Mouse (Mus musculus): ENCODE data around the gene Fam169b. TPM values are rescaled to one million over a fixed set of nuclear protein-coding genes. Genes with fewer than 3 reads are reported as not detected.

Fam169b gene
- 0.09 TPM in 1 of 2 replicates, not detected in the other for polyA plus RNA-seq (2015; fragmentation: Nextera tagmentation; extraction: Ambion mirVana)

DNA sequence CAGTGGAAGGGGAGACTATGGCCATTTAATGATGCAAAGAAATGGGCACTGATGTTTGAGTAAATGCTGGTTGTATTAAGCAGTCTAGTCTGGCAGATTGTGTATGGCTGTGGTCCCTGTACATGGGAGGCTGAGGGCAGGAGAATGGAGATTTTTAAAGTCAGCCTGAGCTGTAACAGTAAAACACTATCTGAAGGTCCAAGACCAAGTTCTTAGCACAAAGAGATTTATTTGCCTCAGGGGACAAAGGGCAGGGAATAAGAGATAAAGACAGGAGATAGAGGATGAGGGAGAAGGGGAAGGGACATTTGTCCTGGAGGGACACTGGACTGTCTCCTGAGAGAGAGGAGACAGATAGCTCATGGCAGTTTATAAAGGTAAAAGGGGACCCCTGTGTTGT is at the start of gene Fam169b:
Gene Fam169b, plus strand, starts transcription at position 325 of the 400 bp plus-strand sequence.
- Histone ChIP-seq H3K9ac (replicated peaks) (no peak within 1 kb of the TSS), H3K4me2 (replicated peaks) (no peak within 1 kb of the TSS), H3K4me1 (replicated peaks) (peaks cover 15% of the 10 kb centered on the region), H3K36me3 (no peaks in the 10 kb centered on the region), H3K27ac (no peak within 1 kb of the TSS), H3K27me3 (peaks cover 15% of the 10 kb centered on the region), H3K4me3 (replicated peaks) (no peak within 1 kb of the TSS), H3K9me3 (no peaks in the 10 kb centered on the region)
- no peak for ATAC-seq

DNA sequence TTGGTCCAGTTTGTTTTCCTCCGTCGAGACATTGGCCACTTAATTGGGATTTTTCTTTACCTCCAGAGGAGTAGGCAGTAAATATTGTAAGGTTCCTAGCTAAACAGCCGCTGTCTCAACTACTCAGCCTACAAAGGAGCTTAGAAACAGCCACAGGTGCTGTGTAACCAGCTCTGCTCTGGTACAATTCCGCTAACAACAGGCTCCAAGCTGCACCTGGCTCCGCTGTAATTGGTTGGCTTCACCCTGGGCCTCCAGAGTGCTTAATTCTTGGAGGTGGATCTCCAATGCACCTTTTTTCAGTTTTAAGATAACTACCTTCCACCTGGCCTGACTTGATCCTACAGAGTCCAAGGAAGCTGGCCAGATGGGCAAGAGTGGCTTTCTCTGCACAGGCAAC is 49.6 kb upstream of the Fam169b start:
- Histone ChIP-seq H3K9ac (replicated peaks) (no peak overlapping the region; the same call in 1 of the 2 replicates), H3K27me3 (no peaks in the 10 kb centered on the region), H3K4me1 (replicated peaks) (peaks cover 33% of the 10 kb centered on the region), H3K9me3 (no peaks in the 10 kb centered on the region), H3K4me2 (replicated peaks) (no peak overlapping the region), H3K27ac (peak overlapping the region; percentile 81), H3K36me3 (peaks cover 68% of the 10 kb centered on the region), H3K4me3 (replicated peaks) (no peak overlapping the region)
- WGBS: 96% methylated on average over 5 of the region's 5 CpGs
- ATAC-seq: no peak

DNA sequence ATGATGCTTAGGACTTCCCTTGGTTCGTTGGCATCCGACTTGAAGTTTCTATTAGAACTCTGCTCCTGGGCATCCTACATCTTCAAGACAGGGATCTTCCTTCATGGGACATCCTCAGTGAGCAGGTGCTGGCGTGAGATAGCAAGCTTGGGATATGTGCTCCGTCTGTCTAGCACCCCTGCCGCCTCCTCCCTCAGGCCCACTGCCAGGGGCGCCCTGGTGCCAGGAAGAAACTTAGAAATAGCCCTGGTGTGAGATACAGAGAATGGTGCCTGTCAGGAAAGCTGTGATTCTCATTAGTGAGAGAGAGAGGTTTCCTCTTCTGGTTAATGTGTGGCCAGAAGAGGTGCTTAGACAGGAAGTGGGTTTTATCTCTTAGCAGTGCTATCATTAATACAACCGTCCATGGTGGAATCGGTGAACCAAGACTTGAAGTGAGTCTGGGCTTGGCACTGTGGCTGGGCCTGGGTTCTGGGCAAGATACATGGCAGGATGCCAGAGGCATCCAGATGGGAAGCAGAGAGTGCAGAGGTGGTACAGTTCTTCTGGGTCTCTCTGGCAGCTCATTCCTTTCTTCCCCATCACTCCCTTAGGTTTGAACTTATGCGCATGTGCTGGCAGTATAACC is 48.1 kb upstream of the Fam169b start:
- Histone ChIP-seq H3K4me1 (replicated peaks) (peaks cover 33% of the 10 kb centered on the region), H3K36me3 (peaks cover 68% of the 10 kb centered on the region), H3K9me3 (no peaks in the 10 kb centered on the region), H3K27me3 (no peaks in the 10 kb centered on the region), H3K4me2 (replicated peaks) (no peak overlapping the region), H3K4me3 (replicated peaks) (no peak overlapping the region), H3K9ac (replicated peaks) (no peak overlapping the region), H3K27ac (peak overlapping the region; percentile 4; the same call in 1 of the 2 replicates)
- 96% methylated on average over 9 of the region's 9 CpGs for WGBS
- ATAC-seq: no peak

DNA sequence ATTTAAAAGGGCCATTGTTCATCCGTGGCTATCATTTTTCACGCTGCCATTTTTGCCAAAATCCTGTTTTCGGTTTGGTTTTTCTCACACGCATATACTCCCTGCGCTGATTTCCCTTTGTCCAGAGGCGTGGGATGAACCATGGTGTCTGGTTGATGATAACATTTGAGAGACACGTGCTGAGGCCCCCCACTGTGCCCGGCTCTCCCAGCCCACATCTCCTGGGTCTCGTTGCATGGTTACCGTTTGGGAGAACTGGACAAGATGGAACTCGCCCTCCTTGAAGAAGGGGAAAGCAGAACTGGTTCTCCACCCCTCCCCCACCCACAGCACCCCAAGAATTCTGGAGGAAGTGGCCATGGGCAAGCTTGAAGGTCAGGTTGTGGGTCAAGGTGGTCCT is 46.6 kb upstream of the Fam169b start:
- 80% methylated on average over 11 of the region's 11 CpGs for WGBS
- ATAC-seq: no peak
- Histone ChIP-seq H3K9me3 (no peaks in the 10 kb centered on the region), H3K4me2 (replicated peaks) (no peak overlapping the region), H3K4me3 (replicated peaks) (no peak overlapping the region), H3K4me1 (replicated peaks) (peaks cover 33% of the 10 kb centered on the region), H3K27ac (no peak overlapping the region), H3K36me3 (peaks cover 72% of the 10 kb centered on the region), H3K27me3 (no peaks in the 10 kb centered on the region), H3K9ac (replicated peaks) (no peak overlapping the region)

DNA sequence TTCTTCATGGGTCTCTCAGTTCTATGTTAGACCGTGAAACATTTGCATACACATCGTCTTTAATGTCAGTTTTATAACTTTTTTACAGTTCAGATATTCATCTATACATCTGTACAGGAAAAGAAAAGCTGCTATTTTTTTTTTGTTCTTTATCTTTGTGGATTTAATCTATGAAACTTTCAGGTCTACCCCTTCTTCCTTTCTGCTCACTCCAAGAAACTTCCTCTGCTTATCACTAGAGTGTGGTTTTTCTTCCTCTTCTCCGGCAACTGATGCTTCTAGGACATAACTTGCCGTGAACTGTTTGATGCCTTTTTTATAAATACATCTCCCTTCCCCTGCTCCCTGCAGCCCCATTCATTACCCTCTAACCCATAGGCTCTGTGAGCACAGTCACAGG is 46.0 kb upstream of the Fam169b start:
- peaks cover 66% of the 10 kb centered on the region for H3K36me3 ChIP-seq
- H3K27me3 ChIP-seq: no peaks in the 10 kb centered on the region
- H3K9me3 ChIP-seq: no peaks in the 10 kb centered on the region
- WGBS: 84% methylated on average over 4 of the region's 4 CpGs
- peaks cover 30% of the 10 kb centered on the region for H3K4me1 ChIP-seq (replicated peaks)
- no peak overlapping the region for H3K4me2 ChIP-seq (replicated peaks)
- ATAC-seq: no peak
- H3K27ac ChIP-seq: no peak overlapping the region
- H3K4me3 ChIP-seq (replicated peaks): no peak overlapping the region
- H3K9ac ChIP-seq (replicated peaks): no peak overlapping the region

DNA sequence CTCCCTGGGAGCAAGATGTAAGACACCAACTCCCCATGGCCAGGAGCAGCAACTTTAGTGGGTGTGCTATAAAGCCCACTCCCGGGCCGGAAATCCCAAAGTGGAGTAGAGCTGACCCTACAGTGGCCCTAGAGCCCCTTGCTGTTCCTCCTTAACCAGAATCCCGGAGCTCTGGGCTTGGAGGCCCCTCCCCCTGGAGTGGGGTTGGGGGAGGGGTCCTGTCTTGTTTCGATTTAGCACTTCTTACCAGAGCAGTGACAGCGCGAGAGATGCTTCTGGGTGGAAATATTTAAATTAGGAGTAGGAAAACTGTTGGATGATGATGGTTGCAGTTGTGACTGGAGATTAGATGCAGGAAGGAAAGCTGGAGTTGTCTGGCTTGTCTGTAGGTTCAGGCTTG is 45.1 kb upstream of the Fam169b start:
- Histone ChIP-seq H3K9ac (replicated peaks) (no peak overlapping the region), H3K36me3 (peaks cover 63% of the 10 kb centered on the region), H3K27ac (peak overlapping the region; percentile 35; the same call in 1 of the 2 replicates), H3K27me3 (no peaks in the 10 kb centered on the region), H3K9me3 (no peaks in the 10 kb centered on the region), H3K4me1 (replicated peaks) (peaks cover 26% of the 10 kb centered on the region), H3K4me3 (replicated peaks) (no peak overlapping the region), H3K4me2 (replicated peaks) (no peak overlapping the region)
- 34% methylated on average over 6 of the region's 6 CpGs for WGBS
- ATAC-seq: no peak

DNA sequence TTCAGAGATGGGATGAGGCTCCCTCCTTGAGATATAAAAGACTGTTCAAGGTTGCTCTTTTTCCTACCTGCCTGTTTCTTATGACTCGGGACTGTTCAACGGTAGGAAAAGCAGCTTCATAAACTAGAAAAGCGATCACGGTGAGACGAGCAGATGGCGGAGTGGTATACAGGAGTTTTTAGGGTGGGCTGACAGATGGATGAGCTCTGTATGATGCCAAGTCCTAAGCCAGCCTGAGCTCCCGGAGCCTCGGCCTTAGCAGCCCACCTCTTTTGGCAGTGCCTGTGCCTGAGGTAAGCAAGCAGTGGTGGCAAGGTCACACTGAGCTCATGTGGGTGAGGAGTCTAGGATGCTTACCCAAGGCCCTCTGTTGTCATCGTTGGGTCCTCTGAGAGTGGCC is 42.8 kb upstream of the Fam169b start:
- Histone ChIP-seq H3K36me3 (peaks cover 46% of the 10 kb centered on the region), H3K4me2 (replicated peaks) (no peak overlapping the region), H3K27me3 (no peaks in the 10 kb centered on the region), H3K4me3 (replicated peaks) (no peak overlapping the region), H3K27ac (no peak overlapping the region), H3K9ac (replicated peaks) (no peak overlapping the region), H3K9me3 (no peaks in the 10 kb centered on the region), H3K4me1 (replicated peaks) (peaks cover 29% of the 10 kb centered on the region)
- ATAC-seq: no peak
- 93% methylated on average over 9 of the region's 9 CpGs for WGBS

DNA sequence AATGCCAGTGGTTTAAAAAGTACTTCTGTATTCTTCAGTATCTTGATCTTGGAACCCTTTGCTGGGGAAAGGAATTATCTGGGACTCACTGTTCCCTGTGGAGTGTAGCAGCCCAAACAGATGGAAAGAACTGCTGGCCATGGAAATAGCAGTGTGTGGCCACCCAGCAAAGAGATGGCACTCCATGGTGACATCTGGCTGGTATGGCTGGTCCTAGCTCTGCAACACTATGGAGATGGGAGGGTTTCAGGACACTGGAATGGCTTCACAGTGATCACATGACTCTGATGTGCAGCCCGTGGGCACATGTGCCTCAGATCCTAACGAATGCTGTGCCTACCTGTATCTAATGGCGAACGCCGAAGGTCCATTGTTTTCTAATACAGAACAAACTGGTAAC is 41.1 kb upstream of the Fam169b start:
- no peak overlapping the region for H3K27ac ChIP-seq
- H3K4me1 ChIP-seq (replicated peaks): peaks cover 24% of the 10 kb centered on the region
- H3K9me3 ChIP-seq: no peaks in the 10 kb centered on the region
- H3K9ac ChIP-seq (replicated peaks): no peak overlapping the region
- H3K36me3 ChIP-seq: peaks cover 31% of the 10 kb centered on the region
- 91% methylated on average over 5 of the region's 5 CpGs for WGBS
- no peak overlapping the region for H3K4me2 ChIP-seq (replicated peaks)
- no peak for ATAC-seq
- H3K4me3 ChIP-seq (replicated peaks): no peak overlapping the region
- H3K27me3 ChIP-seq: no peaks in the 10 kb centered on the region

DNA sequence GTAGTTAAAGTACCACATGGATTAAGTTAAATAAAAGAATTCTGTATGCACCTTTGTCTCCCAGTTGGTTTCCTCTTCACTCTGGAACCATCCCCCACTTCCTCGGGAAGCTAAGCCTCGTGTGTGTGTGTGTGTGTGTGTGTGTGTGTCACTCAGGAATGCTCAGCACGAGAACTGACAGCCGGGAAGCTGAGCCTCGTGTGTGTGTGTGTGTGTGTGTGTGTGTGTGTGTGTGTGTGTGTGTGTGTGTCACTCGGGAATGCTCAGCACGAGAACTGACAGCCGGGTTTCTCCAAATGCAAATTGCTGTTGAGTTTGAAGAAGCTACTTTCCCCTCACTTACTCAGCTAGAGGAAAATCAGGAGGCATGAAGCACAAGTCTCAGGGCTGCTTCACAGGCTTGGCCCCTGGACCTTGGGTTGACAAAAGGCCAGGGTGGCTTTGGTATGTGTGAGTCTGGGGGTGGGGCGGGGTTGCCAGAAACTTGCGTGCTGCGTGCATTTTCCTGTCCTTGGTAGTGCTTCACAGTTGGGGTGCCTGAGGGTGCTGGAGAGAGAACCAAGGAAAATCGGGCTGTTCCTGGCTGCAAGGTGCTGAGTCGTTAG is 39.9 kb upstream of the Fam169b start:
- no peak overlapping the region for H3K4me3 ChIP-seq (replicated peaks)
- no peak overlapping the region for H3K27ac ChIP-seq
- H3K36me3 ChIP-seq: peaks cover 25% of the 10 kb centered on the region
- no peaks in the 10 kb centered on the region for H3K9me3 ChIP-seq
- no peaks in the 10 kb centered on the region for H3K27me3 ChIP-seq
- WGBS: 28% methylated on average over 13 of the region's 13 CpGs
- H3K9ac ChIP-seq (replicated peaks): no peak overlapping the region
- H3K4me1 ChIP-seq (replicated peaks): peaks cover 15% of the 10 kb centered on the region
- peak; percentile 62 for ATAC-seq
- no peak overlapping the region for H3K4me2 ChIP-seq (replicated peaks)

DNA sequence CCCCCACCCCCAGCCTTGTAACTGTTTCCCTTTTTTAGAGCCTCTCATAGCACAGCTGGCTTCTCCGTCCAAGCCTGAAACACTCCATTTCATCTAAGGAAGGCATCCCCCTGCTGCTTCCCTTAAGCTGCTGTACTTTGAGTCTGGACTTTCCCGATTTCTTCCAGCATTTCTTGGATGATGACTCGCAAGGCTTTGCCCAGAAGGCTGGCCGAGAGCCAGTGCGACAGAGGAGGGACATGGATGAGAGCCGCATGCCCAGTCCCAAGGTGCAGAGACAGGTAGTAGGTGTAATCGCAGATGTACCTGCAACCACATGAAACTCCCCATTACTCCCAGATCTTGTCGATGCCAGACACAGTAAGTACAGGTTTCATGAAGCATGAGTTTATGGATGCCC is 36.8 kb upstream of the Fam169b start:
- no peak overlapping the region for H3K4me3 ChIP-seq (replicated peaks)
- peaks cover 14% of the 10 kb centered on the region for H3K4me1 ChIP-seq (replicated peaks)
- no peak overlapping the region for H3K9ac ChIP-seq (replicated peaks)
- ATAC-seq: no peak
- H3K36me3 ChIP-seq: 0 out of 2 replicates have a peak, but pooled peaks cover under 1% of the 10 kb centered on the region
- WGBS: 88% methylated on average over 8 of the region's 8 CpGs
- no peak overlapping the region for H3K4me2 ChIP-seq (replicated peaks)
- H3K9me3 ChIP-seq: no peaks in the 10 kb centered on the region
- no peak overlapping the region for H3K27ac ChIP-seq
- no peaks in the 10 kb centered on the region for H3K27me3 ChIP-seq

DNA sequence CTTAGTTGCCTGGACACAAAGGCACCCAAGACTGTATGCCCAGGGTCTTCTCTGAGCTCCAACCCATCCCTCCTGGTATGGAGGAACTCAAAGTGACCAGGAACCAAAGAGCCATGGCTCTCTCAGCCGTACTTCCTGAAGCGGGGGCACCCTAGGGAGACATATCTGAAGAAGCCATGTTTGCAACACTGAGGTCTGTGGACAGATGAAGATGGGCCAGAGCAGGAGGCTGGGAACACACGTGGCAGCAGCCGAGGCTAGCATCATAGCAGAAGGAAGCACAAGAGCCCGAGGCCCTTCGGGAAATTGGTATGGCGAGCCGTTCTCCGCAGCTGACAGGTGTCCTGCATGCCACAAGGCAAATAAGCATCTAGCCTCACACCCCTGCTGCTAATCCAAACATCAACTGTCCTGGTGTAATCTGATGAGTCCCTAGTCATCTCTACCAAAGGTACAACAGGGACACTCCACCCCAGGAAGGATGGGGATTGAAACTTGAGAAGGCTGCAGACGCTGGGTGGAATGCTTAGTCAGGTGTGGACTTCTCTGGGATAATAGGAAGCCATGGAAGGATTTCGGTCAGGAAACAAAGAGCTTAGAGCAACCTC is 34.3 kb upstream of the Fam169b start:
- H3K4me1 ChIP-seq (replicated peaks): no peaks in the 10 kb centered on the region
- H3K4me2 ChIP-seq (replicated peaks): no peak overlapping the region
- H3K9ac ChIP-seq (replicated peaks): no peak overlapping the region
- no peak overlapping the region for H3K4me3 ChIP-seq (replicated peaks)
- WGBS: 72% methylated on average over 11 of the region's 11 CpGs
- no peak overlapping the region for H3K27ac ChIP-seq
- H3K27me3 ChIP-seq: no peaks in the 10 kb centered on the region
- ATAC-seq: no peak
- H3K36me3 ChIP-seq: no peaks in the 10 kb centered on the region
- no peaks in the 10 kb centered on the region for H3K9me3 ChIP-seq

DNA sequence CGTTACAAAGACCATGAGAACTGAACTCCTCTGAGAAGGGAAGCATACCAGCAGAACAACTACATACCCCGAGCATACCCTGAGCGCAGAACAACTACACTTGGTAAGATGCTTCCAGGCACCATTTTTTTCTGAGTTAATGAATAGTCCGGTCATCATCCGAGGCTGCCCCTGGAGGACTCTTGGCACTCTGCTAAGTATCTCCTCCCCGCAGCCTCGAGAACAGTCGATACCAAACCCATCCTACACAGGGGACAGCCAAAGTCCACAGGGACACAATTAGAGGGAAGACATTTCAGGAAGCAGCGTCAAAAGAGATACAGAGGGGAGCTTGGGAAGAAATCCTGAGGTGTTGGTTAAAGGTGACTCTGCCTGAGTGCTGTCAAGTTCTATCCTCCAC is 32.4 kb upstream of the Fam169b start:
- Histone ChIP-seq H3K27me3 (no peaks in the 10 kb centered on the region), H3K4me2 (replicated peaks) (no peak overlapping the region), H3K9me3 (no peaks in the 10 kb centered on the region), H3K4me3 (replicated peaks) (no peak overlapping the region), H3K36me3 (no peaks in the 10 kb centered on the region), H3K9ac (replicated peaks) (no peak overlapping the region), H3K4me1 (replicated peaks) (no peaks in the 10 kb centered on the region), H3K27ac (no peak overlapping the region)
- WGBS: 74% methylated on average over 9 of the region's 9 CpGs
- ATAC-seq: no peak
